Mouse (Mus musculus): Measurements from ENCODE around the gene Agrp. TPM values are rescaled to one million over a fixed set of nuclear protein-coding genes. Genes with fewer than 3 reads are reported as not detected.
"Not testable (repeated sequence)": the region's sequence is repeated elsewhere in the genome, so short reads cannot be mapped to it uniquely, and the experiment has no call there.

The Agrp gene
- polyA plus RNA-seq, 1 experiment from 2014 or later: 0.73 TPM

DNA sequence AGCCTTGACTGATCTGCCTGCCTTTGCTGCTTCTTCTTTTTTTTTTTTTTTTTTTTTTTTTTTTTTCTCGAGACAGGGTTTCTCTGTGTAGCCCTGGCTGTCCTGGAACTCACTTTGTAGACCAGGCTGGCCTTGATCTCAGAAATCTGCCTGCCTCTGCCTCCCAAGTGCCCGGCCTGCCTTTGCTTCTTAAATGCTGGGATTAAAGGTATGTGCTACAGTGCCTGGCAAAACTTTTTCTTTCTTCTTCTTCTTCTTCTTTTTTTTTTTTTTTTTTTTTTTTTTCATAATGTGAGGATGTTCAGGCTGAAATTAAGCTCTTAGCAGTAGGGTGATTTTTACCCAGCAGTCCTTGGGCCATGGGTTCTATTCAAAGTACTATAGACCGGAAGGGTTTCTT, 34.7 kb downstream of the Agrp start:
- not testable (repeated sequence) for H3K9me3 ChIP-seq (ENCODE audit: control insufficient read depth, low read length); H3K9ac ChIP-seq (ENCODE audit: low read length); H3K27me3 ChIP-seq (ENCODE audit: control insufficient read depth, insufficient read depth, low read length); H3K27ac ChIP-seq (replicated peaks; ENCODE audit: low read depth, low read length); H3K4me3 ChIP-seq (ENCODE audit: low read depth, low read length); H3K4me2 ChIP-seq (ENCODE audit: low read depth, severe bottlenecking); ATAC-seq (ENCODE audit: insufficient number of reproducible peaks, low FRiP score, low TSS enrichment, low read depth); DNase-seq (ENCODE audit: low spot score); H3K36me3 ChIP-seq (ENCODE audit: control insufficient read depth, insufficient read depth, low read length)
- H3K4me1 ChIP-seq (ENCODE audit: control insufficient read depth, insufficient read depth, low read length): peaks cover 18% of the 10 kb centered on the region
- WGBS: 78% methylated on average over 3 of the region's 3 CpGs

DNA sequence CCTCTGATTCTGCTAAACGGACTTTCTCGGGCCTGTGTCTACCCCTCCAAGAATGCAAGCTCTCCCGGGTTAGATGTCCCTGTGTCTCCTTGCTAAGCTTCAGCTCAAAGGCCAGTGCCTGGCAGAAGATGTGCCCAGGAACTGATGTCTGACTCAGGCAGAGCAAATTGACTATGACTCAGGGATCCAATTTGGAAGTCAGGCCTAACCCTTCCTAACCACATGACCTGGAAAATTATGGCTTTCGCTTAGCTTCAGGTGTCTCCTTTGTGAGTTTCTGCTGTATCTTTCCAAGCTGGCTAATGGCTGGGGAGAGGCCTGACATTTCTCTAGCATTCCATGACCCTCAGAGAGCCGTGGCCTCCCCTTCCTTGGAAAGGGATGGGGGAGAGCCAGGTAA, 35.9 kb downstream of the Agrp start:
- Histone ChIP-seq H3K27me3 (ENCODE audit: control insufficient read depth, insufficient read depth, low read length) (no peaks in the 10 kb centered on the region), H3K4me2 (ENCODE audit: low read depth, severe bottlenecking) (no peak overlapping the region), H3K9me3 (ENCODE audit: control insufficient read depth, low read length) (no peaks in the 10 kb centered on the region), H3K36me3 (ENCODE audit: control insufficient read depth, insufficient read depth, low read length) (no peaks in the 10 kb centered on the region; the same call in 1 of the 2 replicates), H3K9ac (ENCODE audit: low read length) (no peak overlapping the region), H3K27ac (replicated peaks; ENCODE audit: low read depth, low read length) (no peak overlapping the region), H3K4me3 (ENCODE audit: low read depth, low read length) (no peak overlapping the region), H3K4me1 (ENCODE audit: control insufficient read depth, insufficient read depth, low read length) (peaks cover 11% of the 10 kb centered on the region)
- no peak for DNase-seq (ENCODE audit: low spot score)
- no peak for ATAC-seq (ENCODE audit: insufficient number of reproducible peaks, low FRiP score, low TSS enrichment, low read depth)
- 82% methylated on average over 5 of the region's 5 CpGs for WGBS

DNA sequence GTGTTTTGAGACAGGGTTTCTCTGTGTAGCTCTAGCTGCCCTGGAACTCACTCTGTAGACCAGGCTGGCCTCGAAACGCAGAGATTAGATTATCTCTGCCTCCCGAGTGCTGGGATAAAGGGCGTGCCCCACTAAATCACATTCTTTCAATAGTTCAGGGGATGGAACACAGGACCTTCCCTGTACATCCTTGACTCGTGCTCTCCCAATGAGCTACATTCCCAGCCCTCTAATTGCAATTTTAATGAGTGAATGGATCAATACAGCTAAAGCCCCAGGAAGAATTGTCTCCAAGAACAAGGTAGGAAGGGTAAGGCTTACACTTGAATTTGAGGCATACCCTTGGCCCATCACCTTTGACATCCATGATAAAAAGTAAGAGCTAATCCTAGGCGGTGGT, 38.4 kb downstream of the Agrp start:
- Histone ChIP-seq H3K4me1 (ENCODE audit: control insufficient read depth, insufficient read depth, low read length) (0 out of 2 replicates have a peak, but pooled peaks cover 5% of the 10 kb centered on the region), H3K4me3 (ENCODE audit: low read depth, low read length) (no peak overlapping the region), H3K27ac (replicated peaks; ENCODE audit: low read depth, low read length) (no peak overlapping the region), H3K9me3 (ENCODE audit: control insufficient read depth, low read length) (no peaks in the 10 kb centered on the region), H3K36me3 (ENCODE audit: control insufficient read depth, insufficient read depth, low read length) (no peaks in the 10 kb centered on the region; the same call in 1 of the 2 replicates), H3K27me3 (ENCODE audit: control insufficient read depth, insufficient read depth, low read length) (no peaks in the 10 kb centered on the region), H3K4me2 (ENCODE audit: low read depth, severe bottlenecking) (no peak overlapping the region), H3K9ac (ENCODE audit: low read length) (no peak overlapping the region)
- WGBS: 83% methylated on average over 6 of the region's 6 CpGs
- no peak for DNase-seq (ENCODE audit: low spot score)
- ATAC-seq (ENCODE audit: insufficient number of reproducible peaks, low FRiP score, low TSS enrichment, low read depth): no peak

DNA sequence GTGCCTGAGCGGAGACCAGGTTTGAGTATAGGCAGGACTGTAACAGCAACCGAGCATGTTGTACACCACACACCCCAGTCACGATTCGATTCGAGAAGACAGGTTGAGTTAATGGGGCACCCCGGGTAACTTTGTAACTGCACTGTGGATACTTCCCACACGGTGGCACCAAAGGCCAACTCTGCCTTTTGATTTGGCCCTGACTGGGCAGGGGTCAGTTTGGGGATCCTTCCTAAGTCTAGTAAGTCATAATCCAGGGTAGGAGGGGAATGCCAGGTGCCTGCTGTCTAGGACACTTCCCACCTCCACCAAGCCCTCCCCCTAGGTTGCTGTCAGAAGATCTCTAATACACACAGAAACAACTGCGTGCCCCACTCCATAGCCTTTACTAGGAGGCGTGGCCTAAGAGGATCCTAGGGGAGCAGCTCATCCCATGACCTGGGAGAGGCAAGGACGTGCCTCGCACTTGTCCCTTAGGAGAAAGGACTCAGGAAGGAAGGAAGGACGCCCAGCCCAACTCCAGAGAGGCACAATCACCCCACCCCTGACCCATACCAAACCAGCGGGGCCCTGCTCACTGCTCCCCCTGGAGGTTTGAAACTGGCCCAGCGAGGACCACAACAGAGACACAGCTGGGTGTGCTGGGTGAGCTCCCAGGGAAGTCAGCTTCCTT, 40.7 kb downstream of the Agrp start:
- H3K4me2 ChIP-seq (ENCODE audit: low read depth, severe bottlenecking): no peak overlapping the region
- no peak overlapping the region for H3K27ac ChIP-seq (replicated peaks; ENCODE audit: low read depth, low read length)
- H3K27me3 ChIP-seq (ENCODE audit: control insufficient read depth, insufficient read depth, low read length): no peaks in the 10 kb centered on the region
- H3K36me3 ChIP-seq (ENCODE audit: control insufficient read depth, insufficient read depth, low read length): no peaks in the 10 kb centered on the region; the same call in 1 of the 2 replicates
- DNase-seq (ENCODE audit: low spot score): peak; percentile 78
- no peaks in the 10 kb centered on the region for H3K9me3 ChIP-seq (ENCODE audit: control insufficient read depth, low read length)
- H3K4me1 ChIP-seq (ENCODE audit: control insufficient read depth, insufficient read depth, low read length): 0 out of 2 replicates have a peak, but pooled peaks cover 8% of the 10 kb centered on the region
- no peak overlapping the region for H3K4me3 ChIP-seq (ENCODE audit: low read depth, low read length)
- WGBS: 5% methylated on average over 14 of the region's 14 CpGs
- no peak overlapping the region for H3K9ac ChIP-seq (ENCODE audit: low read length)
- ATAC-seq (ENCODE audit: insufficient number of reproducible peaks, low FRiP score, low TSS enrichment, low read depth): peak; percentile 33; the same call in 1 of the 2 replicates

DNA sequence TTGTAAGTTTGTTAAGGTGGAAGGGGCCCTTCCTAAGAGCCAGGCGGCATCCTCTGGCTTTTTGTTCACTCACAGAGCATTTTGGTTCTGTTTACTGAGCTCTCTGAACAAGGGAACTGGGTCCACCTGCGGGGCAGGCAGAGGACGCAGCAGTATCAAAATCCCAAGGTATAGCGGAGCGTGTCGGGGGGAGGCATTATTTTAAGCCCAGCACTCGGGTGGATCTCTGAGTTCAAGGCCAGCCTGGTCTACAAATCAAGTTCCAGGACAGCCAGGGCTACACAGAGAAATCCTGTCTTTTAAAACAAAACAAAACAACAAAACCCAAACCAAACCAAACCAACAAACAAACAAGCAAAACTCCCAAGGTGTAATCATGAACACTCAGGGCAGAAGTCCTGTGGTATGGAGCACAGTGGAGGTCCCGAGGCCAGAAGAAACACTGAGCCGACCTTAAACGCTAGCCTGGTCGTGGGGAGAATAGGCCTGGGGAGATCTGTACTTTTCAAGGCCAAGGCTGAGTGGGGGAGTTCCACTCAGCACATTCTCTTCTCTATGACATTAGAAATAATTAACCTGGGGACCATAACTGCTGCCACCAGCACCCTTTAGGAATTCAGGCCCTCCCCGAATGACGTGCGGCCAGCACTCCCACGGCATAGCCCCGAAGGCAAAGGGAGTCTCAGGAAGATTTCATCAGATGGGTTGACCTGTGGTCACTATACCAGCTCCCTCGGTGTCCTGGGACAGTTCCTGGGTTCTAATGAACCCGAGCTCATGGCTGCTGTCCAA, 42.5 kb downstream of the Agrp start:
- H3K9me3 ChIP-seq (ENCODE audit: control insufficient read depth, low read length): no peaks in the 10 kb centered on the region
- 0 out of 2 replicates have a peak, but pooled peaks cover 8% of the 10 kb centered on the region for H3K4me1 ChIP-seq (ENCODE audit: control insufficient read depth, insufficient read depth, low read length)
- peak overlapping the region; percentile 33; the same call in 1 of the 2 replicates for H3K4me2 ChIP-seq (ENCODE audit: low read depth, severe bottlenecking)
- H3K27ac ChIP-seq (replicated peaks; ENCODE audit: low read depth, low read length): no peak overlapping the region
- ATAC-seq (ENCODE audit: insufficient number of reproducible peaks, low FRiP score, low TSS enrichment, low read depth) (no peak), DNase-seq (ENCODE audit: low spot score) (no peak)
- H3K4me3 ChIP-seq (ENCODE audit: low read depth, low read length): no peak overlapping the region
- WGBS: 79% methylated on average over 18 of the region's 18 CpGs
- no peaks in the 10 kb centered on the region for H3K27me3 ChIP-seq (ENCODE audit: control insufficient read depth, insufficient read depth, low read length)
- H3K36me3 ChIP-seq (ENCODE audit: control insufficient read depth, insufficient read depth, low read length): no peaks in the 10 kb centered on the region
- H3K9ac ChIP-seq (ENCODE audit: low read length): no peak overlapping the region

DNA sequence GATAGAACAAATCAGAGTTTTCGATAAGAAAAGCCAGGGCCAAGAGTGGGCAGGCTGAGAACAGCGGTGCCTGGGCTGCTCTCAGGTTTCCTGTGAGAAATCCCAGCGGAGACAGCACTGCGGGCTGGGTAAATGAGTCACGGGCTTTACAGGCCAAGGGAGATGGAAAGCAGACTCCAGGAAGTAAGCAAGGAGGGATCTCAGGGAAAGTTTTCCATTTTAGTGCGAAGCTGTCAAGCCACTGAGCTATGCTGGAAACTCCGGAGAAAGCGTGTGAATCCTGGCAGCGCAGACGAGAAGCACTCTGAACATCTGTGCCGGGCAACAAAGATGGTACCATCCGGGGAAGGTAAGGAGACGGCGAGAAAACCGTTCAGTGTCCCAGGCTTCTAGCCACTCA, 43.3 kb downstream of the Agrp start:
- WGBS: 16% methylated on average over 15 of the region's 15 CpGs
- no peaks in the 10 kb centered on the region for H3K27me3 ChIP-seq (ENCODE audit: control insufficient read depth, insufficient read depth, low read length)
- peak overlapping the region; percentile 33 for H3K4me2 ChIP-seq (ENCODE audit: low read depth, severe bottlenecking)
- no peaks in the 10 kb centered on the region for H3K36me3 ChIP-seq (ENCODE audit: control insufficient read depth, insufficient read depth, low read length)
- H3K4me1 ChIP-seq (ENCODE audit: control insufficient read depth, insufficient read depth, low read length): 0 out of 2 replicates have a peak, but pooled peaks cover 8% of the 10 kb centered on the region
- H3K9ac ChIP-seq (ENCODE audit: low read length): peak overlapping the region; percentile 5; the same call in 1 of the 2 replicates
- peak; percentile 65 for DNase-seq (ENCODE audit: low spot score)
- H3K27ac ChIP-seq (replicated peaks; ENCODE audit: low read depth, low read length): peak overlapping the region; percentile 43; the same call in 1 of the 2 replicates
- H3K9me3 ChIP-seq (ENCODE audit: control insufficient read depth, low read length): no peaks in the 10 kb centered on the region
- ATAC-seq (ENCODE audit: insufficient number of reproducible peaks, low FRiP score, low TSS enrichment, low read depth): 0 out of 2 replicates have a peak, but pooled peaks have one; percentile 58
- no peak overlapping the region for H3K4me3 ChIP-seq (ENCODE audit: low read depth, low read length)

DNA sequence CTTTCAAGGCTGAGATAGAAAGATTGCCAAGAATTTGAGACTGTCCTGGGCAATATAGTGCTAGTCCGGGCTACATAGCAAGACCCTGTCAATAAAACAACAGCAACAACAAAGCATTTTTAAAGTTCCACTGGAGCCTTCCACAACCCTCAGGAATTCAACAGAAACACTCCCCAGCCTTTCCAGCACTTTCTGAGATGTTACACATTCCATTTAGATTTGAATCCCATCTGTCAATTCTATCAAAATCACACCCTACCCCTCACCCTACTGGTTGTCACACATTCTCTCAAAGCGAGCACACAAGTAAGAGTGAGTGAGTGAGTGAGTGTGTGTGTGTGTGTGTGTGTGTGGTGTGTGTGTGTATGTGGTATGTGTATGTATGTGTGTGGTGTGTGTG, 44.8 kb downstream of the Agrp start:
- Histone ChIP-seq H3K9ac (ENCODE audit: low read length) (no peak overlapping the region), H3K27ac (replicated peaks; ENCODE audit: low read depth, low read length) (no peak overlapping the region), H3K36me3 (ENCODE audit: control insufficient read depth, insufficient read depth, low read length) (no peaks in the 10 kb centered on the region), H3K4me2 (ENCODE audit: low read depth, severe bottlenecking) (no peak overlapping the region), H3K27me3 (ENCODE audit: control insufficient read depth, insufficient read depth, low read length) (no peaks in the 10 kb centered on the region), H3K4me1 (ENCODE audit: control insufficient read depth, insufficient read depth, low read length) (0 out of 2 replicates have a peak, but pooled peaks cover 8% of the 10 kb centered on the region), H3K9me3 (ENCODE audit: control insufficient read depth, low read length) (no peaks in the 10 kb centered on the region), H3K4me3 (ENCODE audit: low read depth, low read length) (no peak overlapping the region)
- ATAC-seq (ENCODE audit: insufficient number of reproducible peaks, low FRiP score, low TSS enrichment, low read depth): no peak
- WGBS: 83% methylated on average over 2 of the region's 2 CpGs
- no peak for DNase-seq (ENCODE audit: low spot score)

DNA sequence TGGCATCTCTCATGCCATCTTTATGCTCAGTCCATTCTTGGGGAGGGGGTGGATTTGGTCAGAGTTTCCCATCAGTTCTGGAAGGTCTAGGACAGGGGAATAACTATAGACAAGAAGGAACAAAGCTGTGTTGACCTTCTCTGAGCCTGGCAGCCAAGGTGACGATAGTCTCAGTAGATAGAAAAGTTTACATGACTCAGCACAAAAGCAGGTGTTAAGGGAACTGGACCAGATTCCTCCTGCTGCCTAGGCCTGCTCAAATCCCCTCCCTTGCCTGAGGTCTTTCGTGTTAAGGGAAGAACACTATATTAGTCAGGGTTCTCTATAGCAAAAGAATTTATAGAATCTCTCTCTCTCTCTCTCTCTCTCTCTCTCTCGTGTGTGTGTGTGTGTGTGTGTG, 57.5 kb downstream of the Agrp start:
- Histone ChIP-seq H3K4me3 (ENCODE audit: low read depth, low read length) (no peak overlapping the region), H3K36me3 (ENCODE audit: control insufficient read depth, insufficient read depth, low read length) (no peaks in the 10 kb centered on the region), H3K27me3 (ENCODE audit: control insufficient read depth, insufficient read depth, low read length) (no peaks in the 10 kb centered on the region), H3K9me3 (ENCODE audit: control insufficient read depth, low read length) (no peaks in the 10 kb centered on the region), H3K27ac (replicated peaks; ENCODE audit: low read depth, low read length) (no peak overlapping the region), H3K4me2 (ENCODE audit: low read depth, severe bottlenecking) (no peak overlapping the region), H3K9ac (ENCODE audit: low read length) (no peak overlapping the region), H3K4me1 (ENCODE audit: control insufficient read depth, insufficient read depth, low read length) (no peaks in the 10 kb centered on the region)
- ATAC-seq (ENCODE audit: insufficient number of reproducible peaks, low FRiP score, low TSS enrichment, low read depth) (no peak), DNase-seq (ENCODE audit: low spot score) (no peak)
- WGBS: 63% methylated on average over 3 of the region's 3 CpGs

Data from limb, embryonic 11.5 days (tissue).